Comparison of ENCODE assay signal across 28 mouse cellular contexts in genomic region chr9:97816143-97816805, GRCm38 (mm10).
"Had no signal": no experiment of that assay in that cellular context is flagged by ENCODE, and none has a peak within 500 bp of the region (broad histone marks: within the 10 kb centered on the region; RNA-seq: fewer than 3 reads in every experiment).

No protein-coding gene starts in this region.

- H3K27ac ChIP-seq: gastrocnemius, adult 2 months; heart, adult 2 months; heart, embryonic 13.5 days; heart, embryonic 15.5 days; hindbrain, embryonic 12.5 days; hindbrain, embryonic 14.5 days; intestine, embryonic 15.5 days; kidney, embryonic 15.5 days; layer of hippocampus, adult 2 months; left cerebral cortex, adult 2 months; limb, embryonic 10.5 days; limb, embryonic 12.5 days; liver, embryonic 13.5 days; liver, embryonic 15.5 days had no signal

- H3K4me1 ChIP-seq: hindbrain, embryonic 12.5 days; intestine, embryonic 15.5 days; limb, embryonic 12.5 days; liver, embryonic 13.5 days; liver, embryonic 15.5 days had no signal

- H3K9ac ChIP-seq: heart, embryonic 13.5 days; heart, embryonic 15.5 days; hindbrain, embryonic 12.5 days; hindbrain, embryonic 14.5 days; intestine, embryonic 15.5 days; kidney, embryonic 15.5 days; limb, embryonic 12.5 days; liver, embryonic 13.5 days; liver, embryonic 15.5 days had no signal

- DNase-seq: gastrocnemius, adult 2 months; gastrocnemius, postnatal 14 days; gastrocnemius, postnatal 36 days; heart, adult 2 months; heart, postnatal 14 days; heart, postnatal 36 days; kidney, adult 2 months; kidney, adult 9 months; kidney, postnatal 10 days; kidney, postnatal 36 days; liver; liver, embryonic 13.5 days had no signal

- H3K9me3 ChIP-seq: heart, embryonic 13.5 days; heart, embryonic 15.5 days; hindbrain, embryonic 12.5 days; intestine, embryonic 15.5 days; kidney, embryonic 15.5 days; limb, embryonic 10.5 days; limb, embryonic 12.5 days; liver, embryonic 13.5 days; liver, embryonic 15.5 days had no signal

- H3K36me3 ChIP-seq: heart, embryonic 13.5 days; heart, embryonic 15.5 days; hindbrain, embryonic 12.5 days; intestine, embryonic 15.5 days; kidney, embryonic 15.5 days; limb, embryonic 10.5 days; limb, embryonic 12.5 days; liver, embryonic 13.5 days; liver, embryonic 15.5 days had no signal

- ATAC-seq: hindbrain, embryonic 16.5 days; inflammation-experienced regulatory T-cells, adult 6 months; intestine, embryonic 15.5 days; intestine, postnatal 0 days had no signal

- H3K4me3 ChIP-seq: gastrocnemius, adult 2 months; heart, adult 2 months; heart, embryonic 13.5 days; heart, embryonic 15.5 days; hindbrain, embryonic 12.5 days; intestine, embryonic 15.5 days; kidney, embryonic 15.5 days; layer of hippocampus, adult 2 months; left cerebral cortex, adult 2 months; limb, embryonic 10.5 days; limb, embryonic 12.5 days; liver, embryonic 13.5 days; liver, embryonic 15.5 days had no signal

- H3K27me3 ChIP-seq: heart, embryonic 13.5 days; heart, embryonic 15.5 days; hindbrain, embryonic 12.5 days; intestine, embryonic 15.5 days; kidney, embryonic 15.5 days; limb, embryonic 12.5 days; liver, embryonic 13.5 days; liver, embryonic 15.5 days had no signal

- H3K4me2 ChIP-seq: heart, embryonic 11.5 days; heart, embryonic 13.5 days; heart, embryonic 15.5 days; hindbrain, embryonic 12.5 days; hindbrain, embryonic 14.5 days; intestine, embryonic 15.5 days; kidney, embryonic 15.5 days; limb, embryonic 12.5 days; liver, embryonic 11.5 days; liver, embryonic 13.5 days; liver, embryonic 15.5 days had no signal
